Mouse (Mus musculus) heart, embryonic 15.5 days (tissue): ENCODE results near the gene Lce1g. TPM values are rescaled to one million over a fixed set of nuclear protein-coding genes. Genes with fewer than 3 reads are reported as not detected.

ENCODE experiments used
- polyA plus RNA-seq: library from polyadenylated mRNA; unstranded; fragments of >200 nt; fragmentation: Nextera tagmentation; extraction: Ambion mirVana; gene quantifications from 2 replicates; pipeline ENCODE4 v1.2.1, GENCODE M21; 2015

Lce1g gene
- polyA plus RNA-seq, 1 experiment from 2014 or later = not detected

Other genes starting within 250 kb of the Lce1g start
- gene 2310046K23Rik, start 217.8 kb downstream of the Lce1g start, polyA plus RNA-seq = not detected in 2 replicates
- gene Ivl, start 178.6 kb downstream of the Lce1g start, polyA plus RNA-seq = 0.09 TPM in 1 of 2 replicates, not detected in the other
- not detected in 2 replicates for gene Smcp, start 163.3 kb downstream of the Lce1g start, polyA plus RNA-seq
- not detected in 2 replicates for gene 2210017I01Rik, start 144.8 kb downstream of the Lce1g start, polyA plus RNA-seq
- not detected in 2 replicates for gene Lce6a, start 130.7 kb downstream of the Lce1g start, polyA plus RNA-seq
- not detected in 2 replicates for gene Lce1a1, start 104.0 kb downstream of the Lce1g start, polyA plus RNA-seq
- gene Lce1b, start 95.4 kb downstream of the Lce1g start, polyA plus RNA-seq = not detected in 2 replicates
- gene Lce1a2, start 82.0 kb downstream of the Lce1g start, polyA plus RNA-seq = not detected in 2 replicates
- not detected in 2 replicates for gene Lce1c, start 73.1 kb downstream of the Lce1g start, polyA plus RNA-seq
- gene Lce1d, start 65.1 kb downstream of the Lce1g start, polyA plus RNA-seq = not detected in 2 replicates
- gene Lce1e, start 43.3 kb downstream of the Lce1g start, polyA plus RNA-seq = not detected in 2 replicates
- not detected in 2 replicates for gene Lce1f, start 32.0 kb downstream of the Lce1g start, polyA plus RNA-seq
- gene Gm38119, start 13.2 kb downstream of the Lce1g start, polyA plus RNA-seq = not detected in 2 replicates
- gene Lce1h, start 12.7 kb upstream of the Lce1g start, polyA plus RNA-seq = not detected in 2 replicates
- gene Lce1i, start 26.6 kb upstream of the Lce1g start, polyA plus RNA-seq = not detected in 2 replicates
- not detected in 2 replicates for gene Lce1j, start 38.2 kb upstream of the Lce1g start, polyA plus RNA-seq
- gene Lce1k, start 55.6 kb upstream of the Lce1g start, polyA plus RNA-seq = not detected in 2 replicates
- gene Kprp, start 74.9 kb upstream of the Lce1g start, polyA plus RNA-seq = not detected in 2 replicates
- gene Lce1l, start 98.9 kb upstream of the Lce1g start, polyA plus RNA-seq = not detected in 2 replicates
- not detected in 2 replicates for gene 2310050C09Rik, start 117.9 kb upstream of the Lce1g start, polyA plus RNA-seq
- not detected in 2 replicates for gene Lce3a, start 173.9 kb upstream of the Lce1g start, polyA plus RNA-seq
- gene Lce3b, start 180.6 kb upstream of the Lce1g start, polyA plus RNA-seq = not detected in 2 replicates
- not detected in 2 replicates for gene Lce3c, start 192.1 kb upstream of the Lce1g start, polyA plus RNA-seq
- not detected in 2 replicates for gene Lce3d, start 205.1 kb upstream of the Lce1g start, polyA plus RNA-seq
- not detected in 2 replicates for gene Lce3e, start 214.7 kb upstream of the Lce1g start, polyA plus RNA-seq
- 0.29 TPM in 1 of 2 replicates, not detected in the other for gene Lce3f, start 239.9 kb upstream of the Lce1g start, polyA plus RNA-seq